Mouse (Mus musculus): Measurements from ENCODE around the gene Ncstn. TPM values are rescaled to one million over a fixed set of nuclear protein-coding genes. Genes with fewer than 3 reads are reported as not detected.
A peak's percentile ranks its signal among the peaks of the same experiment; 100 is the strongest.

Gene Ncstn
- polyA plus RNA-seq, 1 experiment from 2014 or later = 81.3 TPM

GRCm38 (mm10) chr1:172027010-172027808 is 55.4 kb downstream of the Ncstn start:
- ATAC-seq (peak; percentile 84), DNase-seq (ENCODE audit: low spot score) (peak; percentile 91)
- Histone ChIP-seq H3K27me3 (replicated peaks; ENCODE audit: control insufficient read depth, insufficient read depth, low read length) (no peaks in the 10 kb centered on the region), H3K4me2 (ENCODE audit: low read length) (peak overlapping the region; percentile 94), H3K4me1 (ENCODE audit: control insufficient read depth, insufficient read depth, low read length) (peaks cover 40% of the 10 kb centered on the region), H3K4me3 (ENCODE audit: low read depth, low read length) (peak overlapping the region; percentile 94), H3K9ac (ENCODE audit: low read length) (peak overlapping the region; percentile 99), H3K9me3 (replicated peaks; ENCODE audit: control insufficient read depth, low read length) (no peaks in the 10 kb centered on the region), H3K27ac (ENCODE audit: low read depth, low read length) (peak overlapping the region; percentile 98), H3K36me3 (ENCODE audit: control insufficient read depth, insufficient read depth, low read length) (0 out of 2 replicates have a peak, but pooled peaks cover 9% of the 10 kb centered on the region)
- under 1% methylated on average over 39 of the region's 54 CpGs for WGBS

GRCm38 (mm10) chr1:172026201-172026901 is 56.2 kb downstream of the Ncstn start:
- Histone ChIP-seq H3K27ac (ENCODE audit: low read depth, low read length) (peak overlapping the region; percentile 98), H3K36me3 (ENCODE audit: control insufficient read depth, insufficient read depth, low read length) (0 out of 2 replicates have a peak, but pooled peaks cover 12% of the 10 kb centered on the region), H3K9ac (ENCODE audit: low read length) (peak overlapping the region; percentile 99), H3K9me3 (replicated peaks; ENCODE audit: control insufficient read depth, low read length) (no peaks in the 10 kb centered on the region), H3K4me2 (ENCODE audit: low read length) (peak overlapping the region; percentile 94), H3K4me1 (ENCODE audit: control insufficient read depth, insufficient read depth, low read length) (peaks cover 47% of the 10 kb centered on the region), H3K27me3 (replicated peaks; ENCODE audit: control insufficient read depth, insufficient read depth, low read length) (no peaks in the 10 kb centered on the region), H3K4me3 (ENCODE audit: low read depth, low read length) (peak overlapping the region; percentile 94)
- ATAC-seq = peak; percentile 71
- WGBS = under 1% methylated on average over 23 of the region's 23 CpGs
- DNase-seq (ENCODE audit: low spot score) = peak; percentile 86

- peak overlapping the region; percentile 99 for H3K9ac ChIP-seq (ENCODE audit: low read length)
- DNase-seq (ENCODE audit: low spot score) (peak; percentile 58), ATAC-seq (no peak)
- peak overlapping the region; percentile 98; the same call in 1 of the 2 replicates for H3K27ac ChIP-seq (ENCODE audit: low read depth, low read length)
- no peaks in the 10 kb centered on the region for H3K9me3 ChIP-seq (replicated peaks; ENCODE audit: control insufficient read depth, low read length)
- H3K4me3 ChIP-seq (ENCODE audit: low read depth, low read length) = peak overlapping the region; percentile 94
- H3K27me3 ChIP-seq (replicated peaks; ENCODE audit: control insufficient read depth, insufficient read depth, low read length) = no peaks in the 10 kb centered on the region
- WGBS = 15% methylated on average over 8 of the region's 8 CpGs
- peaks cover 52% of the 10 kb centered on the region for H3K4me1 ChIP-seq (ENCODE audit: control insufficient read depth, insufficient read depth, low read length)
- H3K4me2 ChIP-seq (ENCODE audit: low read length) = peak overlapping the region; percentile 94
- H3K36me3 ChIP-seq (ENCODE audit: control insufficient read depth, insufficient read depth, low read length) = 0 out of 2 replicates have a peak, but pooled peaks cover 12% of the 10 kb centered on the region
Measured at GRCm38 (mm10) chr1:172025201-172025904, 57.2 kb downstream of the Ncstn start.

GRCm38 (mm10) chr1:172024140-172024895 is 58.3 kb downstream of the Ncstn start:
- no peak overlapping the region for H3K27ac ChIP-seq (ENCODE audit: low read depth, low read length)
- peaks cover 16% of the 10 kb centered on the region; the same call in 1 of the 2 replicates for H3K36me3 ChIP-seq (ENCODE audit: control insufficient read depth, insufficient read depth, low read length)
- peak overlapping the region; percentile 99 for H3K9ac ChIP-seq (ENCODE audit: low read length)
- peaks cover 62% of the 10 kb centered on the region for H3K4me1 ChIP-seq (ENCODE audit: control insufficient read depth, insufficient read depth, low read length)
- ATAC-seq (no peak), DNase-seq (ENCODE audit: low spot score) (no peak)
- 12% methylated on average over 9 of the region's 9 CpGs for WGBS
- H3K9me3 ChIP-seq (replicated peaks; ENCODE audit: control insufficient read depth, low read length) = no peaks in the 10 kb centered on the region
- H3K27me3 ChIP-seq (replicated peaks; ENCODE audit: control insufficient read depth, insufficient read depth, low read length) = no peaks in the 10 kb centered on the region
- H3K4me2 ChIP-seq (ENCODE audit: low read length) = peak overlapping the region; percentile 94
- H3K4me3 ChIP-seq (ENCODE audit: low read depth, low read length) = peak overlapping the region; percentile 94

- Histone ChIP-seq H3K36me3 (ENCODE audit: control insufficient read depth, insufficient read depth, low read length) (peaks cover 23% of the 10 kb centered on the region; the same call in 1 of the 2 replicates), H3K9me3 (replicated peaks; ENCODE audit: control insufficient read depth, low read length) (no peaks in the 10 kb centered on the region), H3K4me2 (ENCODE audit: low read length) (peak overlapping the region; percentile 34), H3K27me3 (replicated peaks; ENCODE audit: control insufficient read depth, insufficient read depth, low read length) (no peaks in the 10 kb centered on the region), H3K9ac (ENCODE audit: low read length) (no peak overlapping the region; the same call in 1 of the 2 replicates), H3K4me1 (ENCODE audit: control insufficient read depth, insufficient read depth, low read length) (peaks cover 90% of the 10 kb centered on the region), H3K27ac (ENCODE audit: low read depth, low read length) (peak overlapping the region; percentile 88; the same call in 1 of the 2 replicates), H3K4me3 (ENCODE audit: low read depth, low read length) (no peak overlapping the region)
- ATAC-seq (no peak), DNase-seq (ENCODE audit: low spot score) (no peak)
- 57% methylated on average over 8 of the region's 10 CpGs for WGBS
Measured at GRCm38 (mm10) chr1:172019863-172020521, 62.6 kb downstream of the Ncstn start.

- Histone ChIP-seq H3K27me3 (replicated peaks; ENCODE audit: control insufficient read depth, insufficient read depth, low read length) (no peaks in the 10 kb centered on the region), H3K4me3 (ENCODE audit: low read depth, low read length) (no peak overlapping the region), H3K4me2 (ENCODE audit: low read length) (peak overlapping the region; percentile 34; the same call in 1 of the 2 replicates), H3K9me3 (replicated peaks; ENCODE audit: control insufficient read depth, low read length) (no peaks in the 10 kb centered on the region), H3K4me1 (ENCODE audit: control insufficient read depth, insufficient read depth, low read length) (peaks cover 90% of the 10 kb centered on the region), H3K9ac (ENCODE audit: low read length) (peak overlapping the region; percentile 29; the same call in 1 of the 2 replicates), H3K36me3 (ENCODE audit: control insufficient read depth, insufficient read depth, low read length) (peaks cover 23% of the 10 kb centered on the region; the same call in 1 of the 2 replicates), H3K27ac (ENCODE audit: low read depth, low read length) (peak overlapping the region; percentile 88; the same call in 1 of the 2 replicates)
- DNase-seq (ENCODE audit: low spot score) (no peak), ATAC-seq (no peak)
- WGBS = 86% methylated on average over 4 of the region's 4 CpGs
Measured at GRCm38 (mm10) chr1:172019339-172019738, 63.3 kb downstream of the Ncstn start.

GRCm38 (mm10) chr1:172018336-172019311 is 64.0 kb downstream of the Ncstn start:
- Histone ChIP-seq H3K36me3 (ENCODE audit: control insufficient read depth, insufficient read depth, low read length) (peaks cover 22% of the 10 kb centered on the region; the same call in 1 of the 2 replicates), H3K27ac (ENCODE audit: low read depth, low read length) (peak overlapping the region; percentile 88), H3K4me1 (ENCODE audit: control insufficient read depth, insufficient read depth, low read length) (peaks cover 90% of the 10 kb centered on the region), H3K27me3 (replicated peaks; ENCODE audit: control insufficient read depth, insufficient read depth, low read length) (no peaks in the 10 kb centered on the region), H3K4me3 (ENCODE audit: low read depth, low read length) (no peak overlapping the region), H3K9me3 (replicated peaks; ENCODE audit: control insufficient read depth, low read length) (no peaks in the 10 kb centered on the region), H3K4me2 (ENCODE audit: low read length) (peak overlapping the region; percentile 34; the same call in 1 of the 2 replicates), H3K9ac (ENCODE audit: low read length) (peak overlapping the region; percentile 29; the same call in 1 of the 2 replicates)
- DNase-seq (ENCODE audit: low spot score) (no peak), ATAC-seq (no peak)
- WGBS = 79% methylated on average over 9 of the region's 9 CpGs
